Mouse (Mus musculus): ENCODE data around the gene Dapk1. TPM values are rescaled to one million over a fixed set of nuclear protein-coding genes. Genes with fewer than 3 reads are reported as not detected.

Gene Dapk1
- polyA plus RNA-seq, 1 experiment from 2014 or later = 54.7 TPM

DNA sequence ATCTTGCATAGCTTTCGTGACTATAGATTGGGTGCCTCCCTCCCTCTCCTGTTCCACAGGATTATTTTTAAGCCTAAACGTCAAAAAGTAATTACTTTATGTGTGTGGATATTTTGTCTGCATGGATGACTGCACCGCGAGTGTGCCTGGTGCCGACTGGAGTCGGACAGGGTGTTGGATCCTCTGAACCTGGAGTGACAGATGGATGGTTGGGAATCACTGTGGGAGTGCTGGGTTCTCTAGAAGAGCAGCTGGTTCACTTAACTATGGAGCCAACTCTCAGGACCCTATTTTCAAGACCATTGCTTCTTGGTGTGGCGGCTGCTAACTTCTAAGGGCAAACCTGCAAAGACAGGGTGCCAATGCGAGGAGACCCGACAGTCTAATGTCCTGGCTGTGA is 133.6 kb downstream of the Dapk1 start:
- H3K4me3 ChIP-seq = no peak overlapping the region
- no peak overlapping the region for H3K4me2 ChIP-seq (replicated peaks)
- ATAC-seq (replicated peaks) = no peak
- H3K27me3 ChIP-seq = no peaks in the 10 kb centered on the region
- H3K9ac ChIP-seq (replicated peaks) = no peak overlapping the region
- H3K4me1 ChIP-seq = peaks cover 3% of the 10 kb centered on the region; the same call in 1 of the 2 replicates
- H3K27ac ChIP-seq (replicated peaks) = no peak overlapping the region
- peaks cover 55% of the 10 kb centered on the region for H3K36me3 ChIP-seq
- H3K9me3 ChIP-seq = no peaks in the 10 kb centered on the region
- WGBS = 81% methylated on average over 9 of the region's 9 CpGs

DNA sequence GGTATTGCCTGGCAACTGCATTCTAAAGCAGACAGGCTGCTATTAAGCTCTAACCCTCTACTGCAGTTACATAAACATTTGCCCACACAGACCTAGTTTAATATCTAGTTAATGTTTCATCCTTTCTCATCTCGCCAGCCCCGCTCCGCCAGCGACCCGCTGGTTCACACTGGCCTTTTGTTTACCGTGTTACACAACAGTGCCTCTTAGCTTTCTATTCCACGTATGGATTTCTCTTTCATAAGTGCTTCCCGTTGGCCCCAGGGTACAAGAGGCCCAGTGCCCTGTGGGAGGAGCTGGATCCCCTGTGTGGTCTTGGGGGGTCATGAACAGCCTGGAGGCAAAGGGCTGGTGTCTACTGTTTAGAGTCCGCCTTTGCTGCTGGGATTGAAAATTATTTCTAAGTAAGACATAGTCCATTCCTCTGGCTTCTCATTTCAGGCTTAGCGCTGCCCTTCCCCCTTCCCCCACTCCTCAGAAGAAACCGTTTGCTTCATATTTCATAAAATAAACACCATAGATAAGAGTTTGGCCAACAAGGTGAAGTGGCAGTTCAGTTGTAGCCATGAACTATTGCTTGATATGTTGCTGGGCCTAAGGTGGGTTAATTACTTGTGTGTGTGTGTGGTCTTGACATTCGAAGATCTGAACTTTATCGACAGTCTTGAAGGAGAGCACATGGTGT is 134.8 kb downstream of the Dapk1 start:
- Histone ChIP-seq H3K4me3 (no peak overlapping the region), H3K4me2 (replicated peaks) (no peak overlapping the region), H3K9me3 (no peaks in the 10 kb centered on the region), H3K36me3 (peaks cover 51% of the 10 kb centered on the region), H3K27ac (replicated peaks) (no peak overlapping the region), H3K4me1 (peaks cover 3% of the 10 kb centered on the region; the same call in 1 of the 2 replicates), H3K27me3 (no peaks in the 10 kb centered on the region), H3K9ac (replicated peaks) (no peak overlapping the region)
- 52% methylated on average over 13 of the region's 13 CpGs for WGBS
- no peak for ATAC-seq (replicated peaks)

DNA sequence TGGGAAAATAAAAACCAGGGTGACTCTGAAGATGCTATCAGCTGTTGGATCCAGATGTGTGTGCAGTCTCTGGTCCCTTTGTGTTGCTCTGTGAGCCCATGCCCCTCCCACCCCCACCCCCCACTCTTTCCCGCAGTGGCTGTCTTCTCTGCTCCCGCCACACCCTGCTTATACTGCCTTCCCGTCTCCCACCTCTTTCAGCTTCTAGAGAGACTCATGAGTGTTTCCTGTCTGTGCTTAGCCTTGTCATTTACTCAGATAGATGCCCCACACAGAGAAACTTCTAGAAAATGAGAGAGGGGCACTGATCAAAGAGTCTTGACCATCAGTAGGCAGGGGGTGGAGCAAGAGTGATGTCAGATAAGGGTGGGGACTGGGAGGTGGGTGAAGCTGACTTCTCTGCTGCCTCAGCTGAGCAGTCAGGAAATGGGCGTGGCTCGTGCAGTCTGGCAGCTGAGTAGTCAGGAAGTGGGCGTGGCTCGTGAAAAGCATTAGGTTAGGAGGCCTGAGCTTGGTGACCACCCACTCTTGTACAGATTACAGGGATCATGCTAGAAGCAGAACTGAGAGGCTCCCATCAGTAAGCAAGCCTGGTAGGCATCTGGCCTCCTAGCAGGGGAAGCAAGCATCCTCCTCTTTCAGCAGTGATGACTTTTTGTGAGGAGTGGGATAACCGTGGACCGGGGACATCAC is 136.0 kb downstream of the Dapk1 start:
- H3K9me3 ChIP-seq = no peaks in the 10 kb centered on the region
- H3K27me3 ChIP-seq = no peaks in the 10 kb centered on the region
- no peak overlapping the region for H3K9ac ChIP-seq (replicated peaks)
- no peak overlapping the region for H3K27ac ChIP-seq (replicated peaks)
- no peak overlapping the region for H3K4me3 ChIP-seq
- 27% methylated on average over 9 of the region's 9 CpGs for WGBS
- H3K4me1 ChIP-seq = peaks cover 3% of the 10 kb centered on the region; the same call in 1 of the 2 replicates
- H3K4me2 ChIP-seq (replicated peaks) = no peak overlapping the region
- H3K36me3 ChIP-seq = peaks cover 48% of the 10 kb centered on the region
- ATAC-seq (replicated peaks) = peak; percentile 44

DNA sequence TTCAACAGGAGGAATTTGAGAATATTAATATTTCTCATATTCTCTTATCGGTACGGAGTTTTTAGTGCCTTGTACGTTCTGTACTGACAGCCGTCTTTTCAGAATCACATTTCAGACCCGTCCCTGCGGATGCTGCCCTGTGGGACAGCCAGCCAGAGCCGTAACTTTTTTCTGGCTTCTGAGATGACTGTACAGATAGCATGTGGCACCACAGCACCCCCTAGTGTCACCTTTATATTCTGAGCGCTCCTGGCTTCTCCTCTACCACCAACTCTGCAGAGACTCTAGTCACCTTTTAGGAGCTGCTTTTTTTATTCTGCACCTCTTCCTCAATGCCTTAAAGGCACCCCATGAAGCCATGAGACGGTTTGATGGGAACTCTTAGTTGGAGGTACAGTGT is 136.7 kb downstream of the Dapk1 start:
- Histone ChIP-seq H3K4me3 (no peak overlapping the region), H3K4me1 (peaks cover 9% of the 10 kb centered on the region), H3K9me3 (no peaks in the 10 kb centered on the region), H3K27ac (replicated peaks) (no peak overlapping the region), H3K27me3 (no peaks in the 10 kb centered on the region), H3K36me3 (peaks cover 43% of the 10 kb centered on the region), H3K4me2 (replicated peaks) (no peak overlapping the region), H3K9ac (replicated peaks) (no peak overlapping the region)
- ATAC-seq (replicated peaks) = peak; percentile 79
- whole genome bisulfite sequencing = 11% methylated on average over 9 of the region's 9 CpGs

DNA sequence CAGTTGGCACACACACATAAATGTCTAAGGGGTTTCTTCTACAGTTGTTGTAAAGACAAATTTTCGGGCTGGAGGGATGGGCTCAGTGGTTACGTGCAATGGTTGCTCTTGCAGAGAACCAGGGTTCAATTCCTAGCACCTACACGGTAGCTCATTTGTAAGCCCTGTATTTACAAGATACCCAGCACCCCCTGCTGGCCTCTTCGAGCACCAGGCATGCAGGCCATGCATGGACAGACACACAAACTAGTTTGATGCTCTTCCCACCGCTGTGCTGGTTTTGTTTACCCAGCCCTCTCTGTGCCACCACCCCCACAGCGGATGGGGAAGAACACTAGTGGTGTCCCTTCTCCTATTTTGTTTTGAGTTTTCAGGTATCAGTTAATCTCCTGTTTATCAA is 138.5 kb downstream of the Dapk1 start:
- Histone ChIP-seq H3K9ac (replicated peaks) (no peak overlapping the region), H3K4me2 (replicated peaks) (no peak overlapping the region), H3K27me3 (no peaks in the 10 kb centered on the region), H3K4me3 (no peak overlapping the region), H3K4me1 (peaks cover 16% of the 10 kb centered on the region), H3K27ac (replicated peaks) (no peak overlapping the region), H3K36me3 (peaks cover 32% of the 10 kb centered on the region), H3K9me3 (no peaks in the 10 kb centered on the region)
- 92% methylated on average over 6 of the region's 6 CpGs for WGBS
- no peak for ATAC-seq (replicated peaks)

DNA sequence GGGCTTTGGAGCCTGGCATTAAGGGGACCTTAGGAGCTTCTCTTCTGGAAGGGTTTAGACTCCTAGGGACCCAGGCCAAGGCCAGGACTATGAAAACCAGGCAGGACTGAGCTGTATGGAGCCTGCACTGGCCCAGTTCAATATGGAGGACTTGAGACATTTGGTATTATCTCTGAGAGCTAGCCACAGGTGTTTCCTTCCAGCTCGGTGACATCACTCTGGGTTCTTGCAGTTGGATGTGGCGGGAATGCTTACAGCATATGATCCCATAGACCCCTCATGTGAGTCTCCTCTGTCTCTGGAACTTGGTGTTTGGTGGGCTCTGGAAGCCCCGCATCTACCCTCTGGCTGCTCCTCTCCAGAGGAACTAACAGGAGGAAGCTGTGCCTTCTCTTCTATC is 140.9 kb downstream of the Dapk1 start:
- Histone ChIP-seq H3K9ac (replicated peaks) (no peak overlapping the region), H3K4me2 (replicated peaks) (no peak overlapping the region), H3K4me1 (peaks cover 16% of the 10 kb centered on the region), H3K9me3 (no peaks in the 10 kb centered on the region), H3K4me3 (no peak overlapping the region), H3K27ac (replicated peaks) (no peak overlapping the region; the same call in 1 of the 2 replicates), H3K27me3 (no peaks in the 10 kb centered on the region), H3K36me3 (peaks cover 29% of the 10 kb centered on the region)
- 94% methylated on average over 3 of the region's 3 CpGs for WGBS
- ATAC-seq (replicated peaks) = no peak

DNA sequence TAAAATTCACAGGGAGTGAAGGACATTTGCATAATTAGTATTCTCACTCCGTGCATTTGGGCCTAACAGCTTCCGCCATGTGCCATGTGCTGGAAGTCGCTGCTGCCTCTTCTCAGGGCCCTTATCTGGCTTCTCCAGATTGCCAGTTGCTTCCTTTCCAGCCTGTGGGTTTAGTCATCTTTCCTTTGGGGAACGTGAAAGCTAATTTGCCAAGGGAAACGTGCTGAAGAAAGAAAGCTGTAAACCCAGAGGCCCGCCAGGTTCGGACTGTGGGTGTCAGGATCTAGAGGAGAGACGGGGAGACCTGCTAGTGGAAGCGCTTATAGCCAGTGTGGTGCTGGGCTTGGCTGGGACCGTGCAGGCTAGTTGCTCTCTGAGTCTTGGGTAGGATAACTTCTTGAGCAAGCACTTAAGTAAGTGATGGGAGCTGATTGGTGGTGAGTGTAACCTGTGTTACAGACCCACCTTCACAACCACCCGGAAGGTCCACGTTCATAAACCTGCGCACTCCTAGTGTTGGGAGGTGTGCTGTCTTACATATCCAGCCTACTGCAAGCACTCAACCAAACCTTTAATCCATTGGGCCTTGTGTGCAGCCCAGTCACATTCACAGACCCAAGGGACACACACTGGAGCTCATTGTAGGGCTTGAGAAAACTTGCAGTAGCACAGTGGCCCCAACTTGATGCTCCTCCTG is 141.8 kb downstream of the Dapk1 start:
- Histone ChIP-seq H3K4me2 (replicated peaks) (no peak overlapping the region), H3K9ac (replicated peaks) (no peak overlapping the region), H3K27ac (replicated peaks) (peak overlapping the region; percentile 46), H3K4me3 (no peak overlapping the region), H3K4me1 (peaks cover 13% of the 10 kb centered on the region), H3K9me3 (no peaks in the 10 kb centered on the region), H3K27me3 (no peaks in the 10 kb centered on the region), H3K36me3 (peaks cover 37% of the 10 kb centered on the region)
- 56% methylated on average over 13 of the region's 13 CpGs for WGBS
- peak; percentile 28 for ATAC-seq (replicated peaks)

DNA sequence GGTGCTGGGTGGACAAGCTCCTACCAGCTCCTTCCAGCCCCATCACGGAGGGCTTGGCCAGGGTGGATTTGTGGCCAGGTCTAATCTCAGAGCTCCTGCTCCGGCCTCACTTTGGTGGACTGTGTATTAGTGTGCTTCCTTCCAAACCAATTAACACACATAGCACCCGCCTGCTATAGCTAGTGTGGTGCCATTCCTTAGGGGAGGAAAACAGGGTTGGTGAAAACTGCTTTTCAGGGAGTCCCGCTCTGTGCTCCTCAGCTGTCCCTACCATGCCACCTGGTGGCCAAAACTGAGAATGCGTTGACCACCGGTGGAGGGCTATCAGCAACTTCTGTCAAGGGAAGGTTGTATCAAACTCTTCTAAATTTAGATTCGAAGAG is 142.3 kb downstream of the Dapk1 start:
- ATAC-seq (replicated peaks) = peak; percentile 80
- no peaks in the 10 kb centered on the region for H3K9me3 ChIP-seq
- no peak overlapping the region for H3K9ac ChIP-seq (replicated peaks)
- peaks cover 13% of the 10 kb centered on the region for H3K4me1 ChIP-seq
- WGBS = 31% methylated on average over 7 of the region's 7 CpGs
- no peak overlapping the region for H3K4me2 ChIP-seq (replicated peaks)
- H3K4me3 ChIP-seq = no peak overlapping the region
- peaks cover 42% of the 10 kb centered on the region for H3K36me3 ChIP-seq
- no peak overlapping the region for H3K27ac ChIP-seq (replicated peaks)
- no peaks in the 10 kb centered on the region for H3K27me3 ChIP-seq

DNA sequence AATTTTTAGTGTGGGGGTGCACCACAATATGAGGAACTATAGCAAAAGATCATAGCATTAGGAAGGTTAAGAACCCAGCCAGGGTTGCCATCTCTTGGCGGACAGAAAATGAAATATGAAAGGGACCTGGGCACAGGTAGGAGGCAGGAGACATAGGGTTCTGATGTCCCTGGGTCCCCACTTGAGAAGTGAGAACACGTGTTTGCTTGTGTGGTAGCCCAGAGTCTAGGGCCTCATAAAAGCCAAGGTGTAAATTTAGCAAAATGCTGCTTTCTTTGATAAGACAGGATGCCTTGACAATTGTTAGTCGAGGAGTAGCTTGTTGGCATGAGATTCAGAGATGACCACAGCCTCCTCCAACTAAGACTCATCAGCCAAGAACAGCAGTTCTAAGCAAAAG is 143.0 kb downstream of the Dapk1 start:
- Histone ChIP-seq H3K4me2 (replicated peaks) (no peak overlapping the region), H3K36me3 (peaks cover 42% of the 10 kb centered on the region), H3K9ac (replicated peaks) (no peak overlapping the region), H3K4me3 (no peak overlapping the region), H3K4me1 (peaks cover 13% of the 10 kb centered on the region), H3K27me3 (no peaks in the 10 kb centered on the region), H3K27ac (replicated peaks) (no peak overlapping the region), H3K9me3 (no peaks in the 10 kb centered on the region)
- WGBS = 96% methylated on average over 3 of the region's 3 CpGs
- no peak for ATAC-seq (replicated peaks)

DNA sequence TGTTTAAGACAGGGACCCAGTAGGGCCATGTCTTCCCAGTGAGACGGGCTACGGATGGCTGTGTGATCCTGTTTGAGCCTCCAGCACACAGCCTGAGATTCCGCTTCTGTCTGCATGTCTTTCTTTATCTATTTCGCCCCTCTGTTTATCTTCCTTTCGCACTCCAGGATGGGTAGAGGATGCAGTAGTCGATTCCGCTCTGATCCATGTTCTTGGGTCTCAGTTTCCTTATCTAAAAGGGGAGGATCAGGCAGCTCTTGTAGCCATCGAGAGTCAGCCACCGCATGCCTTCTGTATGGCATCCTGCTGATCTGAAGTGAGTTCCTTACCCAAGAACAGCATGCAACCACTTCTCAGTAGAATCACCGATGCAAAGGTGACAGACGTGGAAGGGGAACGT is 143.6 kb downstream of the Dapk1 start:
- no peak overlapping the region for H3K4me2 ChIP-seq (replicated peaks)
- H3K36me3 ChIP-seq = peaks cover 42% of the 10 kb centered on the region
- H3K9ac ChIP-seq (replicated peaks) = no peak overlapping the region
- no peak overlapping the region for H3K4me3 ChIP-seq
- H3K27ac ChIP-seq (replicated peaks) = no peak overlapping the region
- H3K4me1 ChIP-seq = peaks cover 13% of the 10 kb centered on the region
- WGBS = 92% methylated on average over 12 of the region's 12 CpGs
- H3K9me3 ChIP-seq = no peaks in the 10 kb centered on the region
- H3K27me3 ChIP-seq = no peaks in the 10 kb centered on the region
- no peak for ATAC-seq (replicated peaks)

DNA sequence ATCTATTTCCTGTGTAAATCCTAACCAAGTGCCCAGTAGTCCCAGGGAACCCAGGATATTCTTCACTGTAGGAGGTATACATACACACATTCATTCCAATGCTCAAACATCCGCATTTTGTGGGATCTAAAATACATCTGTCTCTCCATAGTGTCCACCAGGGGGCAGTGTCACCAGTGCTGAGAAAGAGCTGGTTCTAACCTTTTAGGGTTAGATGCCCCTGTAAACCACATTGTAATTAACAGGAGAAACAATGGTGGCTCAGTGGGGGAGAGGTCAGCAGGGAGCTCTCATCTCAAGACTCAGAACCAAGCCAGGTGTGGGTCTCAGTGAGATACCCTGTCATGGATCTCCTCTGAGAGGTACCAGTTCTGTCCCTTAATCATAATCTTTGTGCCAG is 144.5 kb downstream of the Dapk1 start:
- H3K27ac ChIP-seq (replicated peaks) = no peak overlapping the region
- WGBS = 35% methylated on average over 1 of the region's 1 CpGs
- ATAC-seq (replicated peaks) = no peak
- H3K9me3 ChIP-seq = no peaks in the 10 kb centered on the region
- peaks cover 44% of the 10 kb centered on the region for H3K36me3 ChIP-seq
- no peaks in the 10 kb centered on the region for H3K27me3 ChIP-seq
- no peak overlapping the region for H3K4me3 ChIP-seq
- no peak overlapping the region for H3K4me2 ChIP-seq (replicated peaks)
- no peak overlapping the region for H3K9ac ChIP-seq (replicated peaks)
- H3K4me1 ChIP-seq = peaks cover 13% of the 10 kb centered on the region

DNA sequence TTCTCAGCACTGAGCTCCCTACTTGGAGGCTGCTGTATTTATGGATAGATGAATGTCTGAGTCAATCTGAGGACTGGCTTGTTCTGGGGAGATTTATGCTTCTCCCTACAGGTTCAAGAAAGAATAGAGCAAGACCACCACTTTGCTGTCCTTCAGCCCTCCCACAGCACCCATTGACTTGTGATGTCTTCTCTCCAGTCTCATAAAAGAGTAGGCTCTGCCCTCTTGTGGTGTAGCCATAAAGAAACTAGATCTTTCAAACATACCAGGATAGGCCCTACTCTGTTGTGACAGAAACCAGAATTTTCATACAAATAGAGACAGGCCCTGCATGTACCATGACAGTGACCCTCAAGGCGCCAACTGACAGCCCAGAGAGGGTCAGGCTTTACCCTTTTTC is 145.5 kb downstream of the Dapk1 start:
- Histone ChIP-seq H3K4me2 (replicated peaks) (no peak overlapping the region), H3K4me3 (no peak overlapping the region), H3K27me3 (no peaks in the 10 kb centered on the region), H3K9ac (replicated peaks) (no peak overlapping the region), H3K36me3 (peaks cover 46% of the 10 kb centered on the region), H3K27ac (replicated peaks) (no peak overlapping the region), H3K4me1 (peaks cover 13% of the 10 kb centered on the region), H3K9me3 (no peaks in the 10 kb centered on the region)
- WGBS = 90% methylated on average over 1 of the region's 1 CpGs
- ATAC-seq (replicated peaks) = no peak

Measured in forebrain, embryonic 15.5 days (tissue).